Mouse (Mus musculus) retina, postnatal 7 days (tissue): ENCODE results near the gene Fam19a1.

ENCODE experiments used
- DNase-seq: peaks from one replicate; pipeline ENCODE4 v3.0.0-alpha.2; 2012; ENCODE audit warnings: low read depth, low spot score

Fam19a1 gene

DNA sequence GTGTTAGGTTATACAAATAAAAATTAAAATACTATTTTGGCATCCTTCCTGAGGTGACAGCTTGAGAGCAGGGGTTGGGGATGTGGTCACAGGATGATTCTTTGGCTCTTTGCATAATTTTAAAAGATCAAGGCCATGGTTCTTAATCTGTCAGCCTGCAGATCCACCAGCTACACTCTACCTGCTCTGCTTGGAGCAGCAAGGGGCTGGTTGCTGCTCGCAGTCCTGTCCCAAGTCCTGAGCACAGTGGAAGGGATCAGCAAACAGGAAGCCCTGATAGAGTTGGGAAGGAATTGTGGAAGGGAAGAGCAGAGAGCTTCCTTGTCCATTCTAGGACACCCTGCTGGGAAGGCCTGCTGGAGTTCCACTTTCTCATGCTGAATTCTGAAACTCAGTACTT, 320.9 kb downstream of the Fam19a1 start:
- no peak for DNase-seq

DNA sequence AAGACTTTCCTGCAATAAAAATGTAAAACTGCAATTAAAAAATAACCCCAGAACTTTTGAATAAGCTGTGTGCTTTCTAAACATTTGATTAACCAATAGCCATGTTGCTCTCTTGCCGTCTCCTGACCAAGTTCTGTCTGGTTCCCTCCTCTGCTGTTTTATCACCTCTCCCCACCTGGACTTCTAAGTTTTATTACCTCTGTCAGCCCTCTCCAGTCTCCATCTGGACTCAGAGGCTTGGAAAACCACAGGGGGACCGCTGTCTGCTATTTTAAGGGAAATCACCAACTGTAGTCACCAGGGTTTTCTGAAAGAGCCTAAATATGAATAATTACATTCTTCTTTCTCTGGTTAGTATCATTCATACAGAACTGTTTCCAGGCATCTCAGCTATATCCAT, 322.6 kb downstream of the Fam19a1 start:
- no peak for DNase-seq

DNA sequence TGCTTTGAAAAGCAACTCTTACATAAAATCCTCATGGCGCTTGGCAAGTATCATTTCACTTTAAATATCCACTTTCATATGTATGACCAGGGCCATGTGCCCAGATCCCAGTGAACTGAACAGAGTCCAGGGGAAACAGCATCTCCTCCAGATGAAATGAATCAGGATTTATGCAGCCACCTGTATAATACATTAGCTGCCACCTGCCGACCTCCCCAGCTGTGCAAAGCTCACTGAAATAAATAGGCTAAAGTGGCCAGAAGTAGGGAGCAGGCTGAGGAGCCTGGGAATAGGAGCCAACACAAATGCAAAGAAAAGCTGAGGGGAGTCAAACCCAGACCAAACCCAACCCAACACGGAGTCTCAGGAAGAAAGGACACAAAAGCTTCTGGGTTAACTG, 324.9 kb downstream of the Fam19a1 start:
- DNase-seq: no peak

DNA sequence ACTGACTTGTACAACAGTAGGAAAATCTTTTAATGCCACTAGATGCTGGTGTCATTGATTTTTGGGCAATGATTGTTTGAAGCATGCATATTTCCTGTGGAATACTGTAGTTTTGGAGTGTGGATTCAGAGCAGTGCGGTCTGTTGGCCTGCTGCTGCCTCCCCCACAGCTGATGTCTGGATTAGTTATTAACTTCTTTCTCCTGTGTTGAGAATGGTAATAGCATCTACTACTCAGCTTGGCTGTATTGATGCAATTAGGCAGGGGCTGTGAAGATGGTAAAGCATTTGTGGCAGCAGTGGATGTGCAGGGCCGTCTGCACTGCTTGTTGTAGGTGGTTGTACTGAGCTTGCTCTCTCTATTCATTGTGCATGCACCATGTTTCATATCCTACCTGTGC, 326.5 kb downstream of the Fam19a1 start:
- no peak for DNase-seq

DNA sequence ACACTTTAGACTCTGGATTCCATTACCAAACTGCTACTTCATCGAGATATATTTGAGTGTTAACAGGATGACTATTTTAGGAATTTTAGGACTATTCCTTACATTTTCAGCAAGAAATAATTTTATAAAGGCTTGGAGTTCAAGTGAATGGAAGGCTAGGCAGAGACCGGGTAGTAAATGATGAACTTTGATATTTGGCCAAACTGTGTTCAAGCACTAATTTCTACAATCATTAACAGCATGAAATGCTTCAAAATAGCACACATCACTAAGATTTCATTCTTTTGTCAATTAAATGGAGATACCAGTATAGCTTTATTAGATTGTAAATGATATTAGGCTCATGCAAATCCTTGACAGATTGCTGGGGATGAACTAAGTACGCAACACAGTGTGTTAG, 329.0 kb downstream of the Fam19a1 start:
- no peak for DNase-seq

DNA sequence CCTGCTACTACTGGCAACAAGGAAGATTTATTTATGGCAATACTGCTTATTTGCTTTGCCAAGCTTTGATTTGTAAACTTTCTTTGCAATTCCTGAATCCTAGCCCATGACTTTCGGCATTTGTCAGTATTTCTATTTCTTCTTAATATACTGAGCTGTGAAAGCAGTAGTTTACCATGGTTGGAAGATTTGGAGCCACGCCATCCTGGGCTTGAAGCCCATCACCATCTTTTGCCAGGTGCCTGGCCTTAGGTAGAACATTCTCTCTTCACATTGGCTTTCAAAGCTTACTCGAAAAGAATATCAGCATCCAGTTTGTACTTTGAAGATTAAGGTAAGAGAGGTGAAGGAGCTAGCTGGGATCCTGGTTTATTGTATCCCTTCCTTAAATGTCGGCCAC, 334.5 kb downstream of the Fam19a1 start:
- no peak for DNase-seq

DNA sequence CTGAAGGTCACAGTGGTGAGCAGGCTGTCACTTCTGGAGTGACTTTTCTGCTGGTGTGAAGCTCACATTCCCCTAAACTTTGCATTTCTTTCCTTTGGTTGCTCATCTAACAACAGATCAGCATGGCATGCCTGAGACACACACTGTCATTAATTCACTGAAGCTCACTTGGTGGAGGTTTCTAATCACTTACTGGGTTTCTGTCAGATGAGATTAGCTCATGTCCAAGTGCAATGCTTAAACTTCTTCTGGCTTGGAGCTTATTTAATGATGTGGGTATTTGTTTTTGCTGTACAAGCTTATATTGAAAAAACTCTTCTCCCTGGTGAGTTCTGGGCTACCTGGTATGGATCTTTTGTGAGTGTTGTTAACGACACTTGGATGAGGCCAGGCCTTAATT, 343.3 kb downstream of the Fam19a1 start:
- no peak for DNase-seq

DNA sequence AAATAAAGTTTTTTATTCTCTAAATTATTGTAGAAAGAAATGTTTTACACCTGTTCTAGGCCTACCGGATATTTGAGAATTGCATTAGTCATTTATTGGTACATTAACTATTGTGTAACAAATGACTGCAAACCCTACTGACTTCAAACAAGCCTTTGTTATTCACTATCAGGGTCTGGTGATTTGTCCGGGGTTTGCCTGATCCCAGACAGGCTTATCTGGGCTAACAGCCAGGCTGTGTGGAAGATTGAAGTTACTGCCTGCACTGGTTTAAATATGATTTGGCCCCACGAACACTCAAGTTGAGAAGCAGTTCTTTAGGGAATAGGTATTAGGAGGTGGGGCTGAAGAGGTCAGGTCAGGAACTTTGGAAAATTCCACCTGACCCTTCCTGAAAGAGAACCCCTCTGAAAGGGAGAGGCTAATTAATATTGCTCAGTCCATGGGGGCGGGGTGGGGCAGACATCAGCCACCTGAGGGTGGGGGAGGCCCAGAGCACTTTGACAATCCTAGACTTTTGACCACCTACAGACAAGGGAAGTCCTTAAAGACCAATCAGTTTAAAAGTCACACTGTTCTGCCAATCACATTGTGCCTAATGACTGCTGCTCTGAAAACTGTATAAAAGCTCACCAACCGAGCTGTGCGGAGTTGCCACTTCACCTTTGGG, 344.8 kb downstream of the Fam19a1 start:
- DNase-seq: no peak

DNA sequence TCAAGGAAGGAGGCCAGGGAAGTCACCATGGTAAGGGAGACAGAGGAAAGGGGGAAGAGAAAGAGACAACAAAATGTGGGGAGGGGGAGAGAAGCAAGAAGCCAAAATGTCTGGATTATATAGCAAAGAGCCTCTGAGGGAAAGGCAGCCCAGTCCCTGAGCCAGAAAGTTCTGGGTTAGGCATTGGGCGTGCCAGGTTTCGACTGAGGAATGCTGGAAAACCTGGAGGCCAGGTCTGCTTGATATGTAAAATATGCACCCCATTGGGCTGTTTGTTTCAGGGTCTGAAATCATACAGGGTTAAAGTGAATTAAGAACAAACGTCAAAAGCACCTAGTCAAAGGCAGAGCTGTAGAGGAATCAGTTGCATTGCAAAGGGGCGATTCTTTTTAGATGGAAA, 346.1 kb downstream of the Fam19a1 start:
- DNase-seq: no peak

DNA sequence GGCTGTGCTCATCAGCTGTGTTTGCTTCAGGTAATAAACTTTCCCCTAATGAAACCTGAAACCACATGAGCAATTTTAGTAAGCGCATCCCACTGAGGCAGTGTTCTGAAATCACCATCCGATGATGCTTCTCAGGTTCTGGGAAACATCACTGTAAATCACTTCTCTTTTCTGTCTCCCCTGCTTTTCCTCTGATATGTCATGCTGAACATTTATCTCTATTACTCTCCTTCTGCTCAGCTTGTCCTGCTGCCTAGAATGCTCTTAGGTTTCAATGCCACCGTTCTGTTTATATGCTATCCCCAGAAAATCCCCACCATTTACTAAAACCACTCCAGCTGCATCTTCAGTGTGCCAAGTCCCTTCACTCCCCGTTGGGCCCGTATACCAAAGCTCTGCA, 386.5 kb downstream of the Fam19a1 start:
- DNase-seq: no peak

DNA sequence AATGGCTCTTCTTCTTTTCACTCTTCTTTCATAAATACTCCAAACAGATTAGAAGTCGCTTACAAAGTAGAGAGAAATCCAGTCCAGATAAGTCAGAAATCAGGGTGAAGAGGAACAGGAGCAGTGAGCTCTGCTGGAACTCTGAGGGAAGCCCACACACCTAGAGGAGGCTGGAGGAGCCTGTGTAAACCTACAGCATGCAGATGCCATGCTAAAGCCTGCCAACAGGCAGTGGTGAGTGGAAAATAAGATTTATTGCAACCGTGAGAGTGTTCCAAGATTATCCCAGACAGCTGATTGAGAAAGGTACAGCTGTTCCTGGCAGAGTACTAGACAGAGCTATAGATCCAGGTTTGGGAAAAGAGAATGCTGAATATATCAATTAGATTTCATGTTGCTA, 428.6 kb downstream of the Fam19a1 start:
- no peak for DNase-seq

DNA sequence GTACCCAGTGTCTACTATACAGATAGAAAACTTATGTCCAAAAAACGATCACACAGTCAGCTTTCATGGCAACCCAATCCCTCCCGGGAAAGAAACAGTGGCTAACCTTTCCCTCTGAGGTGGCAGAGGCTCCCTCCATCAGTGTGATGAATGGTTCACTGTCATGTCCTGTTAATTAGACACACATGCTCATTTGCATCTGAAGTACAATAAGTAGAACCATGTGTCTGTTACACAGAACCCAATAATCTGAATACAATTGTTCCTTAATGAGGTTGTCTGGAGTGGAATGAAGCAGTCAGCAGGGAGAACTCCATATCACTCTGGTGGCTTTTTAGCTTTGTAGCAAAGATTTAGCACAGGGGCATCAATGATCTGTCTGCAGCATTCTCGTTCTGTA, 431.9 kb downstream of the Fam19a1 start:
- no peak for DNase-seq

DNA sequence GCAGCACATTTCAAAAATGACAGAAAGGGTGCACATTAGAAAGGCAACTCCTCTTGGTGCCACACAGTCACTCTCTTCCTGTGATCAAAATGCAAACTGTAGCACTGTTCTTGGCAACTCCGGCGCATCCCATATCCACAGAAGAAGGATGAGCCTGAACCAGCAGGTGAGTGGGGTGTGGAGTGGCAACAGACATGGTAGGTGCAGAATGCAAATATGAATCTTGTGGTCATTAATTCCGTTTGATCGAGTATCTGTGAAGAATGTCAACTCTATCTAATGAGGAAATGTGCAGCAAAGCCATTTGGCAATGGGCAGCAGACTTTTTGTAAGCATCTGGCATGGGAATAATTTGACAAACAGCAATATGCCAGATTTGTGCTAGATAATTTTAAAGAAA, 437.5 kb downstream of the Fam19a1 start:
- no peak for DNase-seq

DNA sequence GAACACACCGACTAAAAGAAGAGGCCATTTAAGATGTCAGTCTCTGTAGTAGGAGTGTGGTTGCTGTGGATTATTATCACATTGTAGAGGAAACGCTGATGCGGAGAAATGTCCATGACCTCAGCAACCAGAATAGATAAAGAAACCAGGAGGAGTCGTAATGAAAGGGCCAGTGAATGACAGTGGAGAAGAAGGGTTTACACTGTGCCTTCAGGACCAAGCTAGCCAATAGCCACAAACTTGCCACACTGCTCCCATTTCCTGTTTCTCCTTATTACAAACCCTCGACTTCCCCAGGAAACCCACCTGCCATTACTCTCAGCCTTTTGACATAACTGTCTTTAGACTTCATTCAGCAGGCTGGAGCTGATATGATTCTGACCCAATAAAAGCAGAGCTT, 465.7 kb downstream of the Fam19a1 start:
- no peak for DNase-seq

DNA sequence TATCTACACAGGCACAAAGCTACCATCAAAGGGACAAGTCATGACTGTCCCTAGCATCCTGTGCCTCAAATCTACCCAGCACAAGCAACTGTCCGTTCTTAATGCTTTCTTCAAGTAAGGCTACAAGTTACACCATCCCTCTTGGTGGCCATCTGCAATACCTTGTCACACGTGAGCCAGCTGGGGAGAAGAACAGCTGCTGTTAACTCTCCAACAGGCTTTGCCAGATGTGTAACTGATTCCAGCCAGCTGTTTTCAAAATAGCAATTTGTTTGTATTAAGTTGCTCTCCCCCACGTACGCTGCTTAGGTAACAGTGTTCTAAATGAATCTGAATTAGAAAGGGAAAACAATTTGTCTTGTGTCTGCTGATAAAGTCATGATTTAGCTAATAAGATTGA, 467.8 kb downstream of the Fam19a1 start:
- no peak for DNase-seq

DNA sequence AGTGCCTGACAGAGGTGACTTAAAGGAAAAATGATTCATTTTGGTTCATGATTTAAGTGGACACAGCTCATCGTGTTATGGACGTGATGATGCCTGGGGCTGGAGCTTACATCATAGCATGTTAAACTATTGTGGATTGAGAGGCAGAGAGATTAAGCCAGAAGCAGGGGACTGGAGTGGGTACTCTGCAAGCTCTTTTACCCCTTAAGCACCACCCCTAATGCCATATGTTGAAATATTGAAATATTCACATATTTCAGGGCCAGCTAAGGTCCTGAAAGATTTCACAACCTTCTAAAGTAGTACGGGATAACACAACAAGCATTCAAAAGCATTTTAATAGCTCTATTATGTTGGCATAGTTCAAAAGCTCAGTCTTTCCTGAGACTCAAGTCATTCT, 468.2 kb downstream of the Fam19a1 start:
- DNase-seq: no peak

DNA sequence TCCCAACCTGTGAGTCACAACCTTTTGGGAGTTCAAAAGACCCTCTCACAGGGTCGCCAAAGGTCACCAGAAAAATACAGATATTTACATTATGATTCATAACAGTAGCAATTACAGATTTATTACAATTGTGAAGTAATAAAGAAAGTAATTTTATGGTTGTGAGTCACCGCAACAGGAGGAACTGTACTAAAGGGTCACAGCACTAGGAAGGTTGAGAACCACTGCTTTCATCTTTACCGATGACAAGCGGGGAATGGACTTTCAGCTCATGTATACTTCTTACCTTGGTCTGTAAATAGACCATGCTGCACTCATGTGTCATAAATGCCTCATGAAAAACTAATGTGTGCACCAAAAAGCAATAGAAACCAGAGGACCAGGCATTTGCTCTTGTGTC, 474.5 kb downstream of the Fam19a1 start:
- no peak for DNase-seq

DNA sequence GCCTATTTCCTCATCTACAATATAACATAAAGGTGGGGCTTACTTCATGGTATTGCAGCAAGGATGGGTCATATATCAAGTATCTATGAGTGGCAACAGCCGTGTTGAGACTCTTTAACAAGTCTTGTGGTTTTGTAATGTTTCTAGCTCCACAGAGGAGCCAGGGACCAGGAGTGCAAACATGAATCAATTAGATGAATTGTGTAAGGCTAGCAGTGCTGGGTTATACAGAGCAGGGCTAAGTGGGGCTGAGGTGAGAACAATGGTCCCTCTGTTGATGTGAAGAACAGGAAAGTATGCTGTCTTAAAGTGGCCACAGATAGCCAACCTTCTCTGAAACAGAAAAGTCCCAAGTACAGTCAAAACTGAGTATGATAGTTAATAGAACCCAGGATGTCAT, 480.1 kb downstream of the Fam19a1 start:
- no peak for DNase-seq

DNA sequence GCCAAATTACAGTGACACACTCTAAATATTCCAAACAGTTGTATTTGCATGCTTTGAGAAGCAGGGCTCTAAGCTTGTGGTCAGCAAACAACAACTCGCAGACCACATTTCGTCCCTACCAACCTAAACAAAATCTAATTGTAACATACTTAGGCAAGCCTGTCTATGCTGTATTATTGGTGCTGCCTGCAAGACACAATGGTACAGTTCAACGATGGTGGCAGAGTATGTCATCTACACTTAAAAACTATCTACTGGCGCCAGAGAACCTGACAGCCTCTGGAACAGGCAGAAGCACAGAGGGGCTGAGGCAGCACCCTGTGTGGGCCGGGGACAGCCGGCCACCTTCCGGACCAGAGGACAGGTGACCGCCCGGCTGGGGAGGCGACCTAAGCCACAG, 482.2 kb downstream of the Fam19a1 start:
- DNase-seq: no peak

DNA sequence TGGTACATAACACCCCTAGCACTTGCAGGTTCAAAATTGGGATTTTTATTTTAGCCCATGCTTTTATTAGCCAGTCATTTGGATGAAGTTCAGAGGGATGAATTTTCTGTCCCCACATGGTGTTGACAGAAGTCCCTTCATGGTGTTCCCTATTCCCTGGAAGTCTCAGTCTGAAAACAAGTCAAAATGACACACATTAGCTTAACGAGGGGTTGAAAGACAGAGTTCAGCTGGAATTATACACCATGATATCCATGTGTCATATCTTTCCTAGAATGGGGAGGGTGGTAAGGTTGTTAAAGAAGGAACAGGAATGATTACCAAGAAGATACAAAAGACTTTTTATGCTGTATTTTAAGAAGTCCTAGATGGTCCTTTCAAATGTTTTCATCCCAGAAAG, 511.2 kb downstream of the Fam19a1 start:
- no peak for DNase-seq

DNA sequence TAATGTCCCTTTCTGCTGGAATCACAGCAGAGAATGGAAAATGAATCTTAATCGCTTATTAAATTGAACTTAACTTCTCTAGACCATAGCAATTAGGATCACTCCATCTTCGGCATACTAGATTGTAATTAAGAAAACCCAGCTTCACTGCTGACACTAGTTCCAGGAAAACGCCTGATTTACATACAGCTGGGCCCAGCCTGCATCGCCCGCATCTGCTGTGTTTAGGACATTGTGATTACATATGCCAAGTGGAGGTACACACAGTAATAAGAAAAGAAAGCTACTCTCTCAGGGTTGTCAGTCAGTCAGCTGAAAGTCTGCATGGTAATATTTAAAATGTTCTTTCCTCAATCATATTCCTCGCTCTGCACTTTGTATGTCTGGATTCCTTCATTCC, 518.6 kb downstream of the Fam19a1 start:
- no peak for DNase-seq

DNA sequence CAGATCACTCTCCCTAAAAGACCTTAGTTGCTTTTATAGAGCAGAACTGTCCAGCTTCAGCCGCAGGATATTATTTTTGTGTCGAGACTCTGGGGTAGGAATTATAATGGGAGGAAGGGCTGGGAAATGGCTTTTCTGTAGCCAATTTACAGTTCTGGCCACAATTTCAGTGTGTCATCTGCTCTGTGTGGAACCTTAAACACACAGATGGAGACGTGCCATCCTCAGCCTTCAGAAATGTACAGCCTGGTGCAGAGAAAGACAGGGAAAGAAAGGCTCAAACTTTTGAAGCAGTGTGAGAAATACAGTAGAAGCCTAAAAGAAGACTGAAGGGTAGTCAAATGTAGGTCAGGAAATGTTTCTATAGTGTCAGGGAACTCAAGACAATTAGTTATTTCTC, 519.3 kb downstream of the Fam19a1 start:
- DNase-seq: no peak

DNA sequence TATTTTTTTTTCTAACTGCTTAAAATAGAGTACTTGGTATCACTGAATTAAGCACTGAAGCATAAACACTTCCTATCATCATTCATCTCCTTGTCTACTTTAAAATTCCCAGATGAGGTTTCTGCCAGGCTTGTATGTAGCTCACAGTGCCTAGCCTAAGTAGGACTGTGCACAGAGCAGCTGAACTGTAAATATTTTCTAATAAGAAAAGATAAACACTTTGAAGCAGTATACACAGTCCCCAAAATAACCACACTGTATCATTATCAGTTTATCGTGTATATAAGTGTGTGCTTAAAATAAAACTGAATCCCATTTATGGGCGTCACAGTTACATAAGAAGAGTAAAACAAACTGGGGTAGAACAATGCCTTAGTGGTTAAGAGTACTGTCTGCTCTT, 522.7 kb downstream of the Fam19a1 start:
- no peak for DNase-seq

DNA sequence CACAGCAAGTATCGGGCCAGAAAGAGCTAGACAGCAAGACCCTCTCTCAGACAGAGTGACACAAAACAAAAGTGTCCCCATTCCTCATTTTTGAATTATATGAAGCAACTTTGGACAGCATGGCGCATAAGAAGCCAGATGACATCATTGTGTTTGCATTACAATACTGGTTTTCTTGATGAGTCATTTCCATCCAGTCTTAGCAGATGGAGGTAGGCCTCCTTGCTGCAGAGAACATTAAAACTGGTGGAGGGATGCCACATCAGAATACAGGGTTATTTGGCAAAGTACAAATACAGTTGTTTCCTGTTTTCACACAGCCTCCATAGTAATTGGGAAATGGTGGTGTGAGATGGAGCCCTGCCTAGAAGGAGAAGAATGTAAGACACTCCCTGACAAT, 535.8 kb downstream of the Fam19a1 start:
- DNase-seq: no peak
